Mouse (Mus musculus): ENCODE results near the gene Nckap5. TPM values are rescaled to one million over a fixed set of nuclear protein-coding genes. Genes with fewer than 3 reads are reported as not detected.

Gene Nckap5
- total RNA-seq, 2 experiments from 2014 or later: 6.4 to 6.6 TPM

DNA sequence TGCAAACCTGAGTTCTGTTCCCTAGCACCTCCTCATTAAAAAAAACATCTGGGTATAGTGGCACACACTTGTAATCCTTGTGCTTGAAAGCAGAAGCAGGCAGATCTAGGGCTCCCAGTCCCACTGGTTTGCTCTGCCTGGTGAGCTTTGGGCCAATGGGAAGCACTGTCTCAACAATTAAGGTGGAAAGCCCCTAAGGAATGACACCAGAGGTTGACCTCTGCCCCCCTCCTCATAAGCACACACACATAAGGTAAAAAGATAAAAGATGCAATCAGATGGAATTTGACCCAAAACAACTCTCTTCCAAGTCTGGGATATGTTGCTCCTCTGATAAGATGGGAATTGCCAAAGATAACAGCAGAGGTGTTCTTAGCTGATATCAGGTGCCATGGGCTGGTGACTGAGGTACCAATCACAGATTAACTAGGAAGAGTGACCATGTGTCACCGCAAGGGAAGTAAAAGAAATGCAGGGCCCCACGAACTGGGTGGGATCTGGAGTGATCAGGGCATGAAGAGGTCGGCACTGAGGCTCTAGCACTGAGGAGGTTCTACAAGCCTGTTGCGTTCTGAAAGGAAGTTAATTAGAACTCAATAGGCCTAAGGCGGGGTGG is 110.8 kb downstream of the Nckap5 start:
- intact Hi-C loops (cut with DNase I): loop anchor here (10.0 kb wide), 1 partner anchor 285 kb away; no protein-coding TSS in a partner anchor
- no peak for DNase-seq

DNA sequence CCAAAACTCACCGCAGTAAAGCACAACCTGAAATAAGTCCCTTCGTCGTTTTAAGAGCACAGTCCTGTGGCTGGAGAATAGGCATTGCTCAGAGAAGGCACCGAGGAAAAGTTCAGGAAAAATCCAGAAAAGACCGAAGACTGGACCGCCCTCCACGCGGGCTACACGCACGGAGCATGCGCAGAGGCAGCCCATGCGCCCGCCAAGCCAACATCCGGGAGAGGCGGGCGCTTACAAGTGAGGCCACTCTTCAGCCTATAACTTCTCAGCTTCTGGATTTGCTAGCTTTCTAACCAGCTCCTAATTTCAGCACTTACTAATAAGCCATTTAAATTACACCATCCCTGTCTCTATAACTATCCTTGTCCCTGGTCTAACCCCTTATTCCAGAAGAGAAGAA is 124.0 kb downstream of the Nckap5 start:
- no peak for DNase-seq
- intact Hi-C loops (cut with DNase I): no loop called here

DNA sequence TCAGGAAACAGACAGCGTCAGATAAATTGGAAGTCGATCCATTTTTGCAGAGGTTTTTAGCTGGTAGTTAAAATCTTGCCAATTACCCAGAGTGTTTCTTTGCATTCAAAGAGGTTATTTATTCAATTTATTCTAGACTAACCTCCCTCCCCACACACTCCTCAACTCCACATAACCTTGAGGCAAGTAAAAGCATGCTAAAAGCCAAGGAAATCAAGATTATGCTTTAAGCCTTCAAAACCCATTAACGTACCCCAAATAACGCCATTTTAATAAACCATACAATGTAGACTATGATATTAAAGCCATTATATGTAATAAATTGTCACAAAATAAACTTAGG is 129.7 kb downstream of the Nckap5 start:
- no peak for DNase-seq
- intact Hi-C loops (cut with DNase I): no loop called here

DNA sequence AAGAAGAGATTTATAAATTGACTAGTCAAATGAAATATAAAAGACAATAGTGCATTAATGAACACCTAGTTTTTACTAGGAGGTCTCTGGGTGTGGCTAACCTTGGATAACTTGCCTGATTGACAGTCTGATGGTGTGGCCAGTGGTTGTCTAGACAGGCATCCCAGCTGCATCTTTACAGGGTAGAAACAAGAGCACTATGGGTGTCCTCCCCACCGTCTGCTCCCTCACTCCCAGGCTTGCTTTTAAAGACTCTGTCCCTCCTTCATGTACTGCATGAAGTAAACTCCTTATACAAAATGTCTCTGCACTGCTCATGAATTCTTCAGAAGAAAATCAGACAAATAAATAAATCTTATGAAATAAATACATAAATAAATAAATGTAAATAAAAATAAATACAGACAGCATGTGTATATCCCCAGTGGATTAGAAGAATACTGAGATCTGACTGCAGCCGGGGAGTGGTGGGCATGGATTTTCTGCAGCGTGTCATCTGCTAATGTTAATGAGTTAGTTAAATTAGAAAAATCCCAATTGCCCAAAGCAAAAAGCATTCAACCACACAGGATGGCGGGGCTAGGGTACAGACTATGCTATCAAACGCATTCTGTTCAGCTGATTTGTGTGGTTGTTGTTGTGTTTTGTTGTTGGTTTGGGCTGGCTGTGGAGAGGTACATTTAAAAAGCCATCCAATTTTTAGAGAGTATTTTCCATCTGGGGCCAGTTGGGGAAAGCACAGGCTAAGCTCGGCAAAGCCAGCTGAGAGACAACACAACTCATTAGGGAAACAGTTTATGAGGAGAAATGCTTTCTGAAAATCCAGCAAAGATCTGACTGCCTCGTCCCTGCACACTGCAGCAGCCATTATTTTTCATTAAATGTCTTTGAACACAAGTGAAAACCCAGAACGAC is 130.3 kb downstream of the Nckap5 start:
- intact Hi-C loops (cut with DNase I): no loop called here
- no peak for DNase-seq

DNA sequence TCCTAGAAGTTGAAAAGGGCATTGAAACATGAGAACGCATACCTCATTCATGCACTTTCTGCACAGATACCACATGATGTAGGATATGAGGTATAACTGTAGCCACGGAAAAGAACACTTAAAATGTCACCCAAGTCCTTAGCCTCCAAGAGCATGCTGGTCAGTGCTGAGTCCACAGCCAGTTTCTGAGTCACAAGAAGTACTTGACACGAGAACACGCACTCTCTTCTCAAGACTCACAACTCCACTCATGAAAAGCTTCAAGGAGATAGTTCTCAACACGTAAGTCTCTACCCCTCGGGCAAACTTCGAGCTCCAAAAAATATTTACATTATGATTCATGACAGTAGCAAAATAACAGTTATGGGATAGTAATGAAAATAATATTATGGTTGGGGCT is 137.0 kb downstream of the Nckap5 start:
- intact Hi-C loops (cut with DNase I): no loop called here
- DNase-seq: no peak

DNA sequence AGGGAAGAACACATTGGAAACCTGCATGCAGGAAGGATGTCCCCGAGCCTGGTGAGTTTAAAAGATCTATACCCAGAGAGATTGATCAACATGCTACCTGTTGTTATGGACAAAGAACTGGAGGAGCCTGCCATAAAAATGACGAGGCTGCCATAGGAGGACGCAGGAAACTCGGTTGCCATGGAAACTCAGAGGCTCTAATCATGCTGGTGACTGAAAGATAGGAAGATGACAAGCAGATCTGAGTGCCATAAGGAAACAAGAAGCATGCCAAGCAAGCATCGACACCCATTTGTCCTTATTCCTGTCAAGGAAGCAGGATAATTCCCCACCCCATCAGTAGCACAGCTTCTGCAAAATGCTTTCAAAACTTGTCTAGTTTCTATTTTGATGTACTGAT is 142.0 kb downstream of the Nckap5 start:
- intact Hi-C loops (cut with DNase I): no loop called here

DNA sequence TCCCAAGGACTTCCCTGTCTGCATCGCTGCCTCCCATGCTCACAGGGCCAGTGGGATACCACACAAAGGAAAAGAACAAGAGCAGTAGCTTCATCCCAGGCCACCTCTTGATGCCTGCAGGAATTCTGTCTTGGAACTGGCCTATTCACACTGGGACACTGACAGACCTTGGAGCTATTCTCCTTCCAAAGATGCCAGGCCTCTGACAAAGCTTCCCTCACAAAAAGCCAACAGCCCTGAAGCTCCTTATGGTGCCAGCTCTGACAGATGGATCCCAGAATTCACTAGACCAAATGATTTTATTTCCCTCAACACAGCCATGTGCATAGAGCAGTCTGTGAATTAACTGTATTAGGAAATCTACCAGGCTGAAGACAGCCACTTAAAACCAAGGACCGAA is 143.9 kb downstream of the Nckap5 start:
- DNase-seq: no peak
- intact Hi-C loops (cut with DNase I): no loop called here

More for the DNA sequence above, 142.0 kb downstream of the Nckap5 start:
- no peak for DNase-seq

DNA sequence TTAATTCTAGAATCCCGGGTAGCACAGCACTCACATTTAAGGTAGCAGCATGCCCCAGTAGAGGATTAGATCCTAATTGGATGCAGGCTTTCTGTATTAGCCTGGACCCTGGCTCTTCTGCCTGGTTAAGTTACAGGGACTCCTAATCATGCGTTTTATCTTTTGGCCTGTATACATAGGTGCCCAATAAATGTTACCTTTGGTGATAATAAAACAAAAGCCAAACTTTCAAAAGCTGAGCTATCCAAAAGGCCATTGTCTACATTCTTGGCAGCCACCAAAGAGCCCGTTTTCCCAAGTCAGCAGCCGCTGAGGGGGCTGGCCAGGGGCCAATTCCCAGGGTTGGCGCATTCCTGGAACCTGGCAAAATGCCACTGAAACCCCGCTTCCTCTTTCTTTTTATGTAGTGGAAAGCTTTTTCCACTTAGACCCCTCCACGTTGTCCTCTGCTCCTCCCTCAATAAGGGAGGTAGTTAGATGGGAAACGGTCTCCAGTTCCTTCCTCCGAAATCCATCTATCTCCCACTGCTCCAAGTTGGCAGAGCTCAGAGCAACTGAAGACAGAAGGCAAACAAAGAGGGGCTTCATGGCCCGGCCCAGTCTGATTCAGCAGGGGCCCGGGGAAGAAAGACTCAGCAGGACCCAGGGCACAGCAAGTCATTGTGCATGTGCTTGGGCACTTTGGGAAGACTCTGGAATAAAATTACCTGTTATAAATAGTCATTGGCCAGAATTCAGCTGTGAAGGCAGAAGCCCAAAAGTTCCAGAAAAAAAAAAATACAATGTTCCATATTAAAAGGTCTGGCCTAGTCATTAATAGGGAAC is 146.8 kb downstream of the Nckap5 start:
- intact Hi-C loops (cut with DNase I): no loop called here
- DNase-seq: peak; percentile 38 to 56

DNA sequence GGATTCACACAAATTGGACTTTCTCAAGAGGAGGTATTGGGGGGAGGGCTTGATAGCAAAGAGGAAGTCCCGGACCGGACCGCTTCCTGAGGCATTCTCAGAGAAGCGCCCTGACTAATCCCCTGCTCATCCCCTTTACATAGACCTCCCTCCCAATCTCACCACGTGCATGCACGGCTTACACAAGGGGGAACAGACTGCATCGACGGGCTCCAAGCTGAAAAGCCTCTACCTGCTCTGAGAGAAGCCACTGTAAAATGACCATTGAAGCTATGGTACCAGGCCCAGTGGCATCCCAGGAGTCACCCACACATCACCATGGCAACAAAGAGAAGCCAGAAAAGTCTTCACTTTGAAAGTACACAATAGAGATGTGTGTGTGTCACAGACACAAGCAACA is 148.8 kb downstream of the Nckap5 start:
- no peak for DNase-seq
- intact Hi-C loops (cut with DNase I): no loop called here

DNA sequence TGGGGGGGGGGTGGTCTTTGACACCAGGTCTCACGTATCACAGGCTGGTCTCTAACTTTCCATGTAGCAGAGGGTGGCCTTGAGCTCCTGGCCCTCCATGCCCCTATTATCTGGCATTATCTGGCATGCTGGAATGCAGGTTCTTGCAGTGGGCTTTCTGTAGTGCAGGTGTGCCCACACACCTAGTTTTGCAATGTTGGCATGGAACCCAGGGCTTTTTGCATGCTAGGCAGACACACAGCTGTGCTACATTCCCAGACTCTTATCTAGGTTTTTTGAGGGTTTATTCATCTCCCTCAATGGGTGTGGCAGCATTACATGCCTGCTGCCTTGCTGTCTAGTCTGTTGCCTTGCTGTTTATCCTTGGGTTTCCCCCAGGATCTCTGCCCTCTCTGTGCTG is 151.3 kb downstream of the Nckap5 start:
- intact Hi-C loops (cut with DNase I): no loop called here

DNA sequence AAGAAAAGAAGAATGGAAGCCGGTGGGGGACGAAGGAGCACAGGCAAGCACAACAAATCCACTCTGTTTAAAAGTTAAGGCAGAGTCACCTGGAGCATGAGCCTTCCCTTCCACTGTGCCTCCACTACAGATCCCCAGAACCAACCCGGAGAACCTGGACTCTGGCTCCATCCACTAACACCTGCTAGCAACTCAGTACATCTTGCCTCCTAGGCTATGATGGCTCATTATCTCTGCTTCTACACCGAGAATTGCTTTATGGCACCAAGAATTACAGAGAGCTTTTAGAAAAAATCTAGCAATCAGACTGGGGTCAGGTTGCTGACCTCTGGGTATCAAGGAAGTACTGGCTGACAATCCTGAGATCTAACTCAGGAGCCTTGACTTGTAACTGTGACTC is 153.3 kb downstream of the Nckap5 start:
- intact Hi-C loops (cut with DNase I): no loop called here

More for the DNA sequence above, 151.3 kb downstream of the Nckap5 start:
- DNase-seq: no peak

DNA sequence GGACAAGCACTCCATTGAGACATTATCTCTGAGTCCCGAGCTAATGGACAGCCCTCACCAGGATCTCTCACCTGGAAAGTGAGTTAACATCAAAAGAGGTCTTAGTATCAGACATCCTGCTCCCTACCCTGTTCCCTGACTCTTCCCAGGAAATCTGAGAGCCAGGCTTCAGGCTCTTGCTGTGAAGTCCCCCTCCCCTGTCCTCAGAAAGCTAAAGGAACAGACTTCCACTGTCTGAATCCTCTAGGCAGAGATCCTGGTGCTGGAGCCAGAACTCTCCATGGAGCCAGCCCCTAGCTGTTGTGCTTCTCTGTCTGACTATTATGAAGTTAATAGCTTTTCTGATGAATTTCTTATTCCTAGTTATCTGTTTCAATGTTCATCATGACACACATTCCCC is 153.8 kb downstream of the Nckap5 start:
- intact Hi-C loops (cut with DNase I): no loop called here
- no peak for DNase-seq

More for the DNA sequence above, 153.3 kb downstream of the Nckap5 start:
- no peak for DNase-seq

DNA sequence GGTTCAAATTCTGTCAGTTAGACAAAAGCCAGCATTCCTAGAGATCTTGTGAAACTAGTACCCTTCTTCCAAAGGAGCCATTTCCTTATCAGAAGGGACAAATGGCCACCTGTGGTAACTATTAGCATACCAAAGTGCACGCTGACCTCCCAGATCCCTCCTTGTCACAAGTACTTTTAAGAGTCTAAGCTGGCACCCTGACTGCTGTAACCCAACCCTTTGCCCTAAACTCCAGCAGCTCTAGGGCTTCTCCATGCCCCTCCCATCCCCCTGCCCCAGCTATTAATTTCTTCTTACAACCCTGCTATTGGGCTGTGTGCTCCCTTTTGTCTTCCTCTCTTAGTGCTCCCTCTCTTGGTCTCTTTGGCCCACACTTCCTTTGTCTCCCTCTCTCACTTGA is 155.5 kb downstream of the Nckap5 start:
- intact Hi-C loops (cut with DNase I): no loop called here

DNA sequence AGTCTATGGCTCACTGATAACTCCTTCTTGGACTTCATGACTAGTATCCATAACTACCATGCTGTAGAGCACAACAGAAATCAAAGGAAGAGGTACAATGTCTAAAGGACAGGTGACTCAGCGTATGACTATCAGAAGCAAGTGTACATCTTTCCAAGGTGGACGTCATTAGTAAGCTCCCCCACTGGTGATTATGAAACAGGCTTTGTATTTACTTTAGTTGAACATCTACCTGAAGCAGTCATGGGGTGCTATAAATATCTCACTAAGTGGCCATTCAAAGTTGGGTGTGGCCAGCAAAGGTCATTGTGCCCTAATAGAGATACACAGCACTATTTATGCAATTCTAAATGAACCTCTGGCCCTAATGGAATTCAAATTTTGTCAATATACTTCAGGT is 157.4 kb downstream of the Nckap5 start:
- no peak for DNase-seq
- intact Hi-C loops (cut with DNase I): no loop called here

More for the DNA sequence above, 155.5 kb downstream of the Nckap5 start:
- no peak for DNase-seq

DNA sequence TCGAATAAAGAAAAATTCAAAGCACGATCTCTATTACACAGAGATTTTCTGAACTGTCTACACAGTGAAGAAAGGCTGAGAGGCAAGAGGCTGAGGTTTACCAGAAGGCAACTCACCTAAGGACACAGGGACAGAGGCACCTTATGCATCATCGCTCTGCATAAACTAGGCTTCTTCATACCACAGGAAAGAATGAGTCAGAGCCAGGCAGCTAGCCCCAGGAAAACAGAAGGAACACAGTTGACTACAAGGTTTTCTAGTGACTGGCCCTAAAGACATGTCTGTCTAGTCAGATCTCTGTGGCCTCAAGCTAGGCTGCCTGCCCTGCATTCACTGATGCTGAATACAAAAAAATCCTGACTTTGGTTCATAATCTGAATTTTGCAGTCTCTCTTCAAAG is 160.1 kb downstream of the Nckap5 start:
- no peak for DNase-seq
- intact Hi-C loops (cut with DNase I): no loop called here

DNA sequence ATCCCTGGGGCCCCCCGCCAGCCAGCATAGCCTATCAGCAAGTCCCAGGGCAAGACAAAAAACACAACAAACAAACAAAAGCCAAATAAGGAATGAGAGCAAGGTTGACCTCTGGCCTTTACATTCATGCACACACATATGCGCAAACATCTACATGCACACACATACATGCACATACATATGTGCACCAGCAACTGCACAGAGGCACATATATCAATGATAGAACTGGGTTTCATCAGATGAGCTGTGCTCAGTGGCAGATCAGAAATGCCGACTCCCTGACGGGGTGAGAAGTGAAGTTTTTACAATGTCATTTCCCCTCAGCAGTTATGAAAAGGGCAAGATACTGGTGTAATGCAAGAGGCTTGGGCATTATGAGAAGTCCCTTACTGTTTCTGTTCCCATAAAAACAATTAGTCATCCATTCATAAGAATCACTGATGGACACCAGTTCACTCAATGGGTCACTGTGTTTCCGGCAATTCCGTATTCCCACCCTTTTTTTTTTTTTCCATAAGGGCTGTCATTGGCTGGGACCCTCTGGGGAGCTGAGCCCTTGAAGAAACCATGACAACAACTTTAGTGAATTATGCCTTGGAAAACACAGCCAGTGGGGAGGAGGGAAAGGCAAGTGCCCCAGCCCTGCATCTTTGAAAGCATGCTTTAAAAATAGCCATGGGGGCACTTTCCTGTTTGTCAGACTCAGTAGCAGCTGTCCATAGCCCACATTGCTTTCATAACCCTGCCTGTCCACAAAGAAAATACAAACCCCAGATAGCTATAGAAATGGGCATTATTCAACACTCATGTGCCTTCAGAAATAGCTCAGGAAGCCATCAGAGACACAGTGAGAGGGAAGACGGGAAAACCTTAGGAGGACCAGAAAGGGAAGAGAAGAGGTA is 170.2 kb downstream of the Nckap5 start:
- DNase-seq: peak in 1 of 2 experiments; percentile 10
- intact Hi-C loops (cut with DNase I): no loop called here

DNA sequence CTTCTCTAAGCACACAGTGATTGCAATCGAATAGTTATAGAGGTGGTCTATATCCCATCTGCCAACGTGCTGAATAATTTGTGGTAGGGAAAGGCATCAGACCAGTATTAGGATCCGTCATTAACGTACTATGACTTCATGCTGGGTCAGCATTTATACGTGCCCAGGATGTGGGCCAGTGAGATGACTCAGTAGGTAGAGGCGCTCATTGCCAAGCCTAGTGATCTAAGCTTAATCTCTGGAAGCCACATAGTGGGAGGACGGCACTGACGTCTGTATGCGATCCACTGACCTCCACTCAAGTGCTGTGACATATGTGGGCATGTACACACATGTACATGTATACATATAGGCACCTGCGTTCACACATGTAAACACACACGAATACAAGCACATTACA is 171.9 kb downstream of the Nckap5 start:
- intact Hi-C loops (cut with DNase I): no loop called here
- no peak for DNase-seq

DNA sequence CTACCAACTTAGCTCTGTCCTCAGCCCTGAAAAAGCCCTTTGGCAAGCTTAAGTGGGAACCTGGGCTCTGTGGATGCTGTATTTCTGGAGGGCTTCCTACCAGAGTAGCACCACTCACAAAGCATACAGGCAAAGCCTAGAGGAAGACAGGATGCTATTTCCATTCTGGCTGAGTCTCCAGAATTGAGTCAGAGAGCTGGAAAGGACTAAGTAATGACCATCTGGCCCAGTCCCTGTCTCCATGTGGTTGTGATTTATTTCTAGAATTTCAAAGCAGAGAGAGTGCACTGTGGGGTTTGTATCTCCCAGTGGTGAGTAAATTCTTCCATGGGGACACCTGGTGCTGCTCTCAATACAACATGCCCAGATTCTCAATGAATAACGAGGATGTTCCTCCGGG is 174.4 kb downstream of the Nckap5 start:
- intact Hi-C loops (cut with DNase I): no loop called here
- peak; percentile 6 to 16 for DNase-seq

DNA sequence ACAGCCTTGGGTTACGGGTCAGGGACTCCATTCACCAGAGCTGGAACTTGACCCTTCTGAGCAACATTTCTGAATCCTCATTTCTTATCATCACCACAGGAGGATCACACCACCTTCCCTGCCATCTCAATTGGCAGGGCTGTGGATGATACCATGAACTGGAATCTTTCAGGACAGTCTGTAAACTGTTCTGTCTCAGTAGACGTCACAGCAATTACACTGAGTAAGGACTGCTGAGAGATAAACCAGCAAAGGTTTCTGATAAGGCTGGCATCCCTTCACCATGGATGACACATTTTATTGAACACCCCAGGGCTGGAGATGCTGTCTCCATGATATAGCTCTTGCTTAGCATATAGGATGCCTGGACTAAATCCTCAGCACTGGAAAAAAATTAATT is 178.5 kb downstream of the Nckap5 start:
- intact Hi-C loops (cut with DNase I): no loop called here
- DNase-seq: no peak

DNA sequence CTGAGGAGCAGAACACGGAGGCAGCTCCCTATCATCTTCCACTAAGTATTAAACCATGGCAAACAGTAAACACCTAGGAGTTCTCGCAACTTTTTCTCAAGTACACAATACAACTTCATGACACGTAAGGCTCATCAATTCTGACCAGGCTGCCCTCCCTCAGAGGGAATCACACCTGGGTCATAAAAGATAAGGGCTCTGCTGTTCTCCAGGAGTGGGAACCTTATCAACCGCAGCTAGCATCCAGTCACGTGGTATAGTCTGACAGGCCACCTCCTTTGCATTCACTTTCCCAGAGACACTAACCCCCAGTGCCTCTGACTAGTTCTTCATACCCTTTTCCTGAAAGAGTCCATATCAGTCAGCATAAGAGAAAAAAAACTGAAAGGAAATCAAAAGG is 179.8 kb downstream of the Nckap5 start:
- DNase-seq: no peak
- intact Hi-C loops (cut with DNase I): no loop called here
